Mouse (Mus musculus) bone marrow macrophage, adult 2 months (primary cell): ENCODE measurements around the gene Parl. TPM values are rescaled to one million over a fixed set of nuclear protein-coding genes. Genes with fewer than 3 reads are reported as not detected.

Experiments used
- H3K27ac ChIP-seq: 2 replicates; pipeline ENCODE4 v1.5.1; 2012; ENCODE audit warnings: low read depth, low read length; ENCODE audit not compliant: insufficient read depth
- H3K4me1 ChIP-seq: 2 replicates; pipeline ENCODE4 v1.6.1; 2012; ENCODE audit warnings: low read length; ENCODE audit not compliant: control insufficient read depth, insufficient read depth
- H3K4me3 ChIP-seq: 2 replicates; pipeline ENCODE4 v1.5.1; 2012; ENCODE audit warnings: mild to moderate bottlenecking, low read length, moderate library complexity; ENCODE audit not compliant: insufficient read depth
- CTCF ChIP-seq: IDR thresholded peaks from 2 replicates; pipeline ENCODE4 v1.5.1; 2012; ENCODE audit warnings: low read depth, mild to moderate bottlenecking, low read length, moderate library complexity
- POLR2A ChIP-seq: IDR thresholded peaks from 2 replicates; pipeline ENCODE4 v1.6.1; 2012; ENCODE audit warnings: mild to moderate bottlenecking, low read depth, low read length, borderline replicate concordance
- polyA plus RNA-seq: library from polyadenylated mRNA; stranded (reverse); fragments of >200 nt; gene quantifications from 2 replicates; pipeline ENCODE4 v1.2.4, GENCODE M21; 2012; ENCODE audit not compliant: missing spikeins, insufficient read depth, insufficient read length

Gene Parl
- polyA plus RNA-seq: 44.4 and 47.9 TPM in 2 replicates

- peak within 1 kb of the TSS; percentile 74 for H3K27ac ChIP-seq
- TF ChIP-seq POLR2A (no peak), CTCF (peak; percentile 90)
- H3K4me1 ChIP-seq: peaks cover 22% of the 10 kb centered on the region
- peak within 1 kb of the TSS; percentile 83 for H3K4me3 ChIP-seq
These were observed at the start of gene Parl for GRCm38 (mm10) chr16:20301770-20302649. Gene Parl (minus strand): TSS chr16:20302387.

DNA sequence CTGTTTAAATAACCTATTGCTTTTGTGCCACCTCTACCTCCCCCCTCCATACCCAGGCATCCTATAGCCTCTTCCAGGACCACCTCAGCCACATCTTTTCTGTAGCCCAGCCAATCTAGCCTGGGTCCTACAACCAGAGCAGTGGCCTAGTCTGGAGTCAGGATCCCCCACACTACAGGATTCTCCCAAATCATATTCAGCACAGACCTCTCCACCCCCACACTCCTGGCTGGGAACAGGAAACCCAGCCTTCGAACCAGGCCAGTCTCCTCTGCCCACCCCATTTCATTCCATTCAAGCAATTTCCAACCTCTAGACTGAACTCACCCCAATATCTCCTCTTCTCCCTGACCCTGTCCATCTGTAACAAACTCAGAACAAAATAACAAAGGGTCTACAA lies 43.3 kb upstream of the Parl start:
- no peak for TF ChIP-seq CTCF
- Histone ChIP-seq H3K27ac (no peak overlapping the region), H3K4me1 (no peaks in the 10 kb centered on the region), H3K4me3 (no peak overlapping the region)

- no peak overlapping the region for H3K4me3 ChIP-seq
- no peaks in the 10 kb centered on the region for H3K4me1 ChIP-seq
- H3K27ac ChIP-seq: no peak overlapping the region
- no peak for TF ChIP-seq POLR2A
- no peak for TF ChIP-seq CTCF
These were observed 36.4 kb upstream of the Parl start for GRCm38 (mm10) chr16:20338616-20339015.

- no peak for TF ChIP-seq POLR2A
- no peak for TF ChIP-seq CTCF
- H3K4me3 ChIP-seq: no peak overlapping the region
- H3K27ac ChIP-seq: no peak overlapping the region
- H3K4me1 ChIP-seq: no peaks in the 10 kb centered on the region
These were observed 32.7 kb upstream of the Parl start for GRCm38 (mm10) chr16:20334918-20335317.

DNA sequence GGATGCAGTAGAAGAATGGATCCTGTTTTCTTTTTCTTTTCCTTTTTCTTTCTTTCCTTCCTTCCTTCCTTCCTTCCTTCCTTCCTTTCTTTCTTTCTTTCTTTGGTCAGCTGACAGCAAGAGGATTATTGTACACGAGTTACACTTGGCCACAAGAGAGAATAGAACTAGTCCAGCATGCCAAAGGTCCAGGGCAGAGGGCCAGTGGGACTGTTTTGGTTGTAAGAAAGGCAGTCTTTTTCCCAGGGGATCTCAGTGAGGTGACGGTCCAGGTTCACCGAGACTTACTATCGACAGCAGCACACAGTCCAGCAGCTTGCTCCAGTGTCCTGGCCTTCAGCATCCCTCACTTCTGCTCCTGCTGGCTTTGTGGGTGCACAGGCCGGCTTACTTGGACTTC lies 26.1 kb upstream of the Parl start:
- H3K4me1 ChIP-seq: peaks cover 13% of the 10 kb centered on the region
- no peak overlapping the region for H3K4me3 ChIP-seq
- TF ChIP-seq CTCF: no peak
- TF ChIP-seq POLR2A: no peak
- H3K27ac ChIP-seq: no peak overlapping the region

DNA sequence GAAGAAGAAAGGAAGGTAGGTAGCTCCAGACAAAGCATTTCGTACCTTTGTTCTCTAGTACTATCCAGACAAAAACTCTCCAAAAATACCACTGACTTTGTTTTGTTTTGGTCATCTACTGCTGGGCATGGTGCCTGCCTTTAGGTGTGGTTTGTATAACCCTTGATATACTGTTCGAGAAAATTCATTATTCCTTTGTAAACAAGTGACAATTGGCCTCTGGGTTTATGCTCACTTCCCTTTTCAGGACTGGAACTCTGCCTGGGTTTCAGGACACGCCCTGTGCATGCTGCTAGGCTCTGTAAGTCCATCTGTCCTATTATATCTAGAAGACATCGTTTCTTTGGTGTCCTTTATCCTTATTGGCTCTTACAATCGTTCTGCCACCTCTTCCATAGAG lies 23.1 kb upstream of the Parl start, which contains the start of gene Cyp2ab1:
Gene Cyp2ab1 (minus strand): TSS at position 119 of the 400 bp plus-strand sequence.
- Histone ChIP-seq H3K4me1 (peaks cover 13% of the 10 kb centered on the region), H3K27ac (peak within 1 kb of the TSS; percentile 2; the same call in 1 of the 2 replicates), H3K4me3 (no peak within 1 kb of the TSS)
- TF ChIP-seq POLR2A (no peak), CTCF (no peak)

- Histone ChIP-seq H3K4me3 (no peak overlapping the region), H3K27ac (no peak overlapping the region), H3K4me1 (peaks cover 13% of the 10 kb centered on the region)
- TF ChIP-seq POLR2A (no peak), CTCF (no peak)
These were observed 21.7 kb upstream of the Parl start for GRCm38 (mm10) chr16:20323907-20324306.

DNA sequence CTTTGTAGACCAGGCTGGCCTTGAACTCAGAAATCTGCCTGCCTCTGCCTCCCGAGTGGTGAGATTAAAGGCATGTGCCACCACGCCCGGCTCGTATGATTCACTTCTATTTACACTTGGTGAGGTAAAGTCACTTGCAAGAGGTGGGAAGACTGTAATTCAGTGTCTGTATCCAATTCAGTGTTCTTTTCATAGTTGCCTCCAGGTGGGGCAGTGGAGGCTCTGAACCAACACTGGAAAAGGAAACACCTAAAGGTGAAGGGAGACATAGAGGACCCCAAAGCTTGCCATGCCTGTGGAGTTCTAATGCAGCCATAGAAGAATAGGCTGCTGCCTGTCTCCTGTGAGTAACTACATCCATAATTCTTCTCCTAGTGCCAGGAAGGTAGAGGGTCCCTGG lies 20.1 kb upstream of the Parl start:
- H3K4me1 ChIP-seq: peaks cover 14% of the 10 kb centered on the region
- no peak overlapping the region for H3K27ac ChIP-seq
- TF ChIP-seq CTCF: no peak
- no peak for TF ChIP-seq POLR2A
- H3K4me3 ChIP-seq: no peak overlapping the region

GRCm38 (mm10) chr16:20316770-20317169 lies 14.6 kb upstream of the Parl start:
- no peak overlapping the region for H3K27ac ChIP-seq
- H3K4me3 ChIP-seq: no peak overlapping the region
- H3K4me1 ChIP-seq: peaks cover 10% of the 10 kb centered on the region
- TF ChIP-seq CTCF: no peak
- no peak for TF ChIP-seq POLR2A

DNA sequence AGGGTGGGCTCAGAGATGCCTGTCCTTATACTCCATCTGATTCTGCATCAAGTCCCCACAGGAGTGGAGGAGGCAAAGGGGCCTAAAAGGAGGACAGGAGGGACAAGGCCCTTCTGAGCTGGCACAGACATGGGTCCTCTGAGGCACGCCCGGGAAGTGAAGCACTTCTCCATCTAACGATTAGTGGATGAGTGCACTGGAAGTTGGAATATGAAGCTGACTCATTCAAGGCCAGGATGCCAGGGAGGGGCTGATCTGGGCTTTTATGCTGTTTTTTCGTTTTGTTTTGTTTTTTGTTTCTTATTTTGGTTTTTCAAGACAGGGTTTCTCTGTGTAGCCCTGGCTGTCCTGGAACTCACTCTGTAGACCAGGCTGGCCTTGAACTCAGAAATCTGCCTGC lies 13.1 kb upstream of the Parl start:
- H3K4me1 ChIP-seq: peaks cover 10% of the 10 kb centered on the region
- no peak overlapping the region for H3K4me3 ChIP-seq
- no peak overlapping the region for H3K27ac ChIP-seq
- no peak for TF ChIP-seq CTCF
- TF ChIP-seq POLR2A: no peak

- no peak overlapping the region for H3K4me3 ChIP-seq
- no peak overlapping the region for H3K27ac ChIP-seq
- TF ChIP-seq CTCF: no peak
- no peak for TF ChIP-seq POLR2A
- H3K4me1 ChIP-seq: peaks cover 20% of the 10 kb centered on the region
These were observed 10.1 kb upstream of the Parl start for GRCm38 (mm10) chr16:20312272-20312671.
